18 mouse cellular contexts compared by ENCODE assay signal in the genomic region with DNA sequence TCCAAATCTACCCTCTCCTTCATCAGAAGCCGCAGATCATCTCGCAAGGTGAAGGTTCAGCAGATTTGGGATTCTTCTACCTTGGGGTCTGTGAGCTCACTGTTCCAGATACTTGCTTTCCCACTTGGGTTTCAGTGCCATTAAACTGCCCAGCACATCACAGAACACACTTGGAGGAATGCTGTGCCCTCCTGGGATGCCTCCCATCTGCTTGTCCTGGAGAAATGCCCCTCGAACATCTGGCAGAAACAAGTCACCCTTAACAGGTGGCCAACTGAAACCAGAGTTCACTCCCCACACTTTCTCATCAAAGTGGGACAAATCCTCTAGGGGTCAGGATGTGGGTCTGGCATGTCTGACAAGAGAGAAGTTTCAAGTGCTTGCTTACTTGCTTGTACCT. TPM values are rescaled to one million over a fixed set of nuclear protein-coding genes. Genes with fewer than 3 reads are reported as not detected.
"Had no signal": no experiment of that assay in that cellular context is flagged by ENCODE, and none has a peak within 500 bp of the region (broad histone marks: within the 10 kb centered on the region; RNA-seq: fewer than 3 reads in every experiment).

No protein-coding gene starts in this region.

- H3K4me2 ChIP-seq: neural tube, embryonic 15.5 days; stomach, embryonic 15.5 days had no signal

- H3K4me1 ChIP-seq: neural tube, embryonic 15.5 days; stomach, embryonic 15.5 days had no signal

- H3K27ac ChIP-seq: neural tube, embryonic 15.5 days; stomach, embryonic 15.5 days; stomach, postnatal 0 days had no signal

- H3K9ac ChIP-seq: neural tube, embryonic 15.5 days; stomach, embryonic 15.5 days had no signal

- H3K4me3 ChIP-seq: neural tube, embryonic 15.5 days; stomach, embryonic 15.5 days had no signal

- H3K27me3 ChIP-seq: neural tube, embryonic 15.5 days; stomach, embryonic 15.5 days had no signal

- H3K9me3 ChIP-seq: neural tube, embryonic 15.5 days; stomach, embryonic 15.5 days had no signal

- DNase-seq: retina, postnatal 1 day; right cerebral cortex, adult 18-20 months; right cerebral cortex, postnatal 14 days; right cerebral cortex, postnatal 25 days; right cerebral cortex, postnatal 4 days; spleen, adult 18-20 months; thymus, adult 18-20 months; thymus, adult 2 months; thymus, postnatal 14 days; thymus, postnatal 25 days; thymus, postnatal 36 days; thymus, postnatal 4 days had no signal

RNA-seq across cellular contexts. Expression of a gene that starts 54.3 kb away (rescaled TPM):
- polyA plus RNA-seq: spleen, adult 2 months; stomach, embryonic 14.5 days; stomach, embryonic 16.5 days; stomach, postnatal 0 days had no signal
